Mouse (Mus musculus) ovary, postnatal 14 days (tissue): ENCODE measurements around the gene Tapt1.

ENCODE experiments used
- DNase-seq: peaks from one replicate; pipeline ENCODE4 v3.0.0; 2022; ENCODE audit warnings: low spot score

The Tapt1 gene

DNA sequence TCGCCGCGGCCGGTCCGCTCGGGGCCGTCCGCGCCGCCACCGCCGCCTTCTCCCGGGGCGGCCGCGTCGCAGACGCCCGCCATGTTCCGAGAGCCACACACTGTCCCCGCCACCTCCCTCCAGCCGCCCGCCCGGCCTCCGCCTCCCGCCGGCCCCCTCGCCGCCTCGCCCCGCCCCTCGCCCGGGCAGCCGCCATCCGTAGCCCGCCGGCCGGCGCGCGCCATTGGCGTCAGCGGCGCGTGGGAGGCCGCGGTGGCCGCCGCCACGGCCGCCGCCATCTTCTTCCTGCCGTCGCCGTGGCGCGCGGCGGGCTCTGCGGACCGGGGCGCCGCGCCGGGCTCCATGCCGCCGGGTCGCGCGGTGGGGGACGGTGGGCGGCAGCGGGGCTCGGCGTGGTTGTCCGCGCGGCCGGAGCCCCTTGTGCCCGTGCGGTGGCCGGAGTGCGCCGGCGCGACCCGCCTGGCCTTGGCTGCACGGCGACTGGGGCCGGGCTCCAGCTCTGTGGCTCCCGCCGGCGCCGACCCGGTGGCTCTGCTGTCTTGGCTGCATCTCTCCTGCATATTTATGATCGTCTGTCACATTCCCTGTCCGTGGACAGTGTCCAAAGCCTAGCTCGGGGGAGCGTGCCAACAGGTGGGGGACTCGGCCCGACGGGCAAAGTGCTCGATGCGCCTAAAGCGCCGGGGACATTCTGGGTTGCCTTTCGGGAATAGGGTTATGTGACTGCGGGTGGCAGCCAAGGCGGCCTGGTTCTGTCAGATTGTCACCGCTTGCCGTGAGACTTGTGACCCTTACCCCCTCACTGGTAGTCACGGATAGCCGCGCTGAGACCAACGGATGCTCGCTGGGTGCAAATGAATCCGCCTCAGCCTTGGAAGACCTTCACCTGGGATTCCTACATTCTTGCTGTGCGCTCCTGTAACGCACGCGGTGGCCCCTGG is at the start of gene Tapt1:
Gene Tapt1, minus strand, starts transcription at position 106 of the 941 bp plus-strand sequence.
- peak; percentile 81 for DNase-seq

DNA sequence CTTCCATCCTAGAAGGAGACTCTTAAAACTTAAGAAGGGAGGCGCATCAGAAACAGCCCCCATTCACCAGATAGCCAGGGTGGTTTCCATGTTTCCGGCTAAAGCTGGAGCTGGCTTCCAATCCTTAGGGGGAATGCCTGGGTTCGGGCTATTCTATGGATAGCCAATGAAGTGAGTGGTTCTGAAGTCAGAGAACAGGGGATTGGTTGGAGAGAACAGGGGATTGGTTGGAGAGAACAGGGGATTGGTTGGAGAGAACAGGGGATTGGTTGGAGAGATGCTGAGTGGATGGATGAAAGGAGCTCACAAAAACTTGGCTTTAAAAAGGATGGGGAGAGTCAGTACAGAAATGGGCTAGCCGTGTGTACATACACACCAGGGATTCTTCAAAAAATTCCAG is 45.1 kb upstream of the Tapt1 start:
- DNase-seq: no peak

DNA sequence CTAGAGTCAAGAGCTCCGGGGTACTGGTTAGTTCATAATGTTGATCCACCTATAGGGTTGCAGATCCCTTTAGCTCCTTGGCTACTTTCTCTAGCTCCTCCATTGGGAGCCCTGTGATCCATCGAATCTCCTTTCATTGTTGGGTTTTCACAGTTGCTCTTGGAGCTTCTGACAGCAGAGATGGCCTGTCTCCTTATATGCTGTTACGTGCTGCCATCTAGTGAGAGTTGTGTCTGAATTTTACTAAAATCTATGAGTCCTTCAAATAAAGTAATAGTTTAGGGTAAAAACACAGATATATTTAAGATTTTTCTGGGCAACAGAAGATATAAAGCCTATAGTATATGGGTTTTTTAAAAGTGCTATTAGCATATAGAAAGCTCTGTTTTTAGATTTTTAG is 42.1 kb upstream of the Tapt1 start:
- peak; percentile 10 for DNase-seq

DNA sequence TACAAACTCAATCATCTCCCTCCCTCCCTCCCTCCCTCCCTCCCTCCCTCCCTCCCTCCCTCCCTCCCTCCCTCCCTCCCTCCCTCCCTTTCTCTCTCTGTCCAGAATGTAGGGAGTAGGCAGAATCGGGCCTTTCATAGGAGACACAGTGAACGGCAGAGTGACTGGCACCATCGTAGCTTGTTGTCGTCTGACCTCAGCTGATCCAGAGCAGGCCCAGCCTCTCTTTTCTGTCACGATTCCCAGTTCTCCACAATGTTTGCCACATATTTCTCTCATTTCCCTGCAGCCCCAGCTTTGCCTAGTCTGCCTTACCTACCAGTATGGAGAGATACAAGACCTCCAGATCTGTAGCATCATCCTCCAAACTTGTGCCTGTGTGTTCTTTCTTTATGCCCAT is 35.3 kb upstream of the Tapt1 start:
- DNase-seq: no peak

DNA sequence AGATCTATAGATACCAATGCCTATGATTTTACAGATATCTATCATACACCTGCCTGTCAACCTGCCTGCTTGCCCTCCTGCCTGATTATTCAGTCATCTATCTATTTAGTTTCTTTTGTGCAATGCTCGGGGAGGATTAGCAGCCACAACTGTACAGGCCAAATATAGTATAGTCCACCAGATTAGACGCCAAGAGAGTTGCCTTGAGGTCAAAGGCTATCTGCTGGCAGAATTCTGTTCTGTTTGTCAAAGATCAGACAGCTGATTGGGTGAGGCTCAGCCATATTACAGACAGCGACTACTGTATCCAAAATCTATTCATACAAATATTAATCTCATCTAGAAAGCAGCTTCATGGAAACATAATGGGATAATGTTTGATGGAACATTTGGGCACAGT is 34.7 kb upstream of the Tapt1 start:
- DNase-seq: no peak

DNA sequence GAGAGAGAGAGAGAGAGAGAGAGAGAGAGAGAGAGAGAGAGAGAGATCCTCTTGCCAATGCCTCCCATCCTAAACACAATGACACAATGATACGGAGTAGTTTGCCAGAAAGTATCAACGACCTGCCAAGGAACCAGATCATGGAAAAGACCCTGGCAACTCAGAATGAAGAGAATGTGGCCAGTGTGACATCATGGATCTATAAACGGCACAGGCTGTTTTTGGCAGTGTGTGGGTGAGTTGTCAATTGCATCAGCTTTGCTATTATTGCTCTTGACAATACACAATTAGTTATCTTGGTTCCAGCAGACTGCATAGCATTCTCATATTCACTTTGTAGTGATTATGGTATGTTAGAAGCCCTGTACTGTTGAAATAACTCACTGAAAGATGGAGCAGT is 33.3 kb upstream of the Tapt1 start:
- DNase-seq: no peak

DNA sequence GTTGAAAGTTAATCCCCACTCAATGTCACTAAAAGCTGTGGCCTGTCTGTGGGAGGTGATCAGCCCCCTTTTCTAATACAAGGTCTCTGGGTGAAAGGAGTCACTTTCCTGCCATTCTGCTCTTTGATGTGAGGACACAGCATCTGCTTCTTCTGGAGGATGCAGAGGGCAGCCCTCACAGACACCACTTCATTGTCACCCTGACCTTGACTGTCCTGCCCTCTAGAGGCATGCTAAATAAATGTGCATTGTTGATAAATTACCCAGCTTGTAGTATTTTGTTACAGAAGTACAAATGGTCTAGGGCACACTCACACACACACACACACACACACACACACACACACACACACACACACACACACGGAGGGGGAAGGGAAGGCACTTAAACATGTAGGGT is 31.7 kb upstream of the Tapt1 start:
- no peak for DNase-seq

DNA sequence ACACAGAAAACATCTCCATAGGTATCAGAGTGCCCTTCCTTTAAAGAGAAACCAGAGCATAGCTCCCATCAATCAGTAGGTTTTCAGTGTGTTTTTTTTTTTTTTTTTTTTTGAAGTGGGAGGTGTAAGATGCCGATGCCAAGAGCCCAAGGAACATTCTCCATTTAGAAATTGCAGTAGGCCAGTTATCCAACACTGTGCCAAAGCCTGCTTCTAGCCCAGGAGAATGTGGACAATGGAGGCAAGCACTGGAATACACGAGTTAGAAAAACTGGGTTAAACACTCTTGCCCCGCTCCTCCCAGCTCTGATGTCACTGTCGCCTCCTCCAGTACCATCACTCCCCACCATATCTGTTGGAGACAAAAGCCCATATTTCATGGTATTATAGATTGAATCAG is 31.0 kb upstream of the Tapt1 start:
- no peak for DNase-seq

DNA sequence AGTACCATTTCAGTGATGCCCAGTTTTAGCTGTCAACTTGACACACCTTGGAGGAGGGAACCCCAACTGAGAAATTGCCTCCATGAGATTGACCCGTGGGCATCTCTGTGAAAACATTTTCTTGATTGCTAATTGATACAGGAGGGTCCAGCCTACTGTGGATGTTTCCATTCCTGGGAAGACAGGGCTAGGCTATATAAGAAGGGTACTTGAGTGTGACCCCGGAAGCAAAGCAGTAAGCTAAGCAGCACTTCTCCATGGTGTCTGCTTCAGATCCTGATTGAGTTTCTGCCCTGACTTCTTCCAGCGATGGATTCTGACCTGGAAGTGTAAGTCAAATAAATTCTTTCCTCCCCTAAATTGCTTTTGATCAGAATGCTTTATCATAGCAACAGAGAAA is 30.1 kb upstream of the Tapt1 start:
- no peak for DNase-seq

DNA sequence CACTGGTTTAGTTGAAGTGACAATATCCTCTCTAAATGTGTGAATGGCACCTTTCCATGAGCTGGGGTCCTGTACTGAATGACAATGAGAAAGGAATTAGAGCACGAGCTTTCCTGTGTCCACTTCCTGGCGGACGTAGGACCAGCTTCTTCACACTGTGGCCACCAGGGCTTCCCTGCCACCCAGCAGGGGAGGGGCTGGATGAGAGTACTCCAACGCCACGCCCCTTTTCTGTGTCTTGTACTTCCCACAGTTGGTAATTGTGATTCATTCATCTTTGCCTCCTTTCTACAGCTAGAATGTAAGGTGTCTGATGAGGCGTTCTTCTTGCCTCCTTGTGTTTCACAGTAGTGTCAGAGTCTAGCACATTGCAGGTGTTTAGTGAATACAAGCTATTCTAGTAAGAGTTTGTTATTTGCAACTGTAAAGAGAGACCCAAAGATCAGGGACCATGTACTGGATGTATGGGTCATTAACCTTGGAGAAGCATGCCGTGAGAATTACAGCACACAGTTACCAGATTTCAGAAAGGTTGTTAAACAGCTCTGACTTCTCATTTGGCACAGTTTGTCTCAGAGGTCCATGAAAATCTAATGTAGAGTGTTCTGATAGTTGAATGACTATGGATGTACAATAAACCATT is 29.5 kb upstream of the Tapt1 start:
- no peak for DNase-seq

DNA sequence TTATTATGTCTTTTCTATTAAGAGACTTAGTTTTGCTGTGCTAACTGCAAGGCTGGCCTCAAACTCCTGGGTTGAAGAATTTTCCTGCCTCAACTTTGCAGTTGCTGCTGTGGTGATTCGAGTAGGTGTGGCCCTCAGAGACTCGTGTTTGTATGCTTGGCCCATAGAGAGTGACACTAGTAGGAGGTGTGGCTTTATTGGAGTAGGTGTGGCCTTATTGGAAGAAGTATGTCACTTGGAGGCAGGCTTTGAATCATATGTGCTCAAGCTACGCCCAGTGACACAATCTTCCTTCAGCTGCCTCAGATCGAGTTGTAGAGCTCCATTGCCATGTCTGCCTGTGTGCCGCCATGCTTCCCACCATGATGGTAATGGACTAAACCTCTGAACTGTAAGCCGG is 27.0 kb upstream of the Tapt1 start:
- no peak for DNase-seq

DNA sequence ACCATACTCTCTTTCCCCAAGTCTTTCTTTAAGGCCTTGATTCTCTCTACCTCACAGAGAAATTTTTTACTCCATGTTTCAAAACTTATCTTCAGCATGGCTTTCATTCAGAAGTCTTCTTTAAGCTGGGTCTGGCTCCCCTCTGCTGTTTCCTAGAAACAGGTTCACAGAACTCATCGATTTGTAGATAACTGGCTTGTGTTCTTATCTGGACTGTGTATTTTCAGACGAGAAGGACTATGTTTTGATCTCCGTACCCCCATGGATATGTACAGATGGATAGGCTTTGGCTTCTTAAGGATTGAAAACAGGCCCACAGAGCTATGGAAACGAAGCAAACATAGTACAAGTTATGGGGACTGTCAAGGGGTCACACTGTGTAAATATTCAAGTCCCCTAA is 26.0 kb upstream of the Tapt1 start:
- no peak for DNase-seq

DNA sequence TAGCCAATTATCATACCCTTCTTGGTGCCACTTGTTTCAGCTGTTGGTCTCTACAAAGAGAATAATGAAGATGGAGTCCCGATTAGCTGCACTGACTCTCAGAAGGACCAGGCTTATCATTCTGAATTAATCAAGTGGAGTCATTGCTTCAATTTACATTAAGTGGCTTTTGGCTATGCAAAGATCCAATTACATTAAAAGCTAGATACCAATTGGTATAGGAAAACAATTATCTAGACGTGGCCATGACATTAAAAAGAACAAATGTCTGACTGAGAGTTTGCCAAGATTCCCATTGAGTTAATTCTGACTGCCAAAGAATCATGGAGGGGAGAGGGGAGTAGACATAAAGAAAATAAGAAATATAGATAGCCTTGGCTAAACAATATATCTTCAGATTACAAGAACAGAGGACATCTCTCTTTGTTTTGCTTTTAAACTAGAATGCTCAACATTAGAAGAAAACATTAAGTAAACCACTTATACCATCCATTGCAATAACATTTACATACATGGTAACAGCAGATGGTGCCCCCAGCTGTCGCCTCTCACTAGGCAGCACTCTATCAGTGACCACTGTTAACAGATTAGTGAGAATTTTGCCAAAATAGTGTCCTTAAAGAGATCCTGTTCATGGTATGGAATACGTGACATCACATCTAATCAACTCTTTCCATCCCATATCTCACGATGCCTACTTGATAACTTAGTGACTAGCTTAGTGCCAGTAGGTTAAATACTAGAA is 24.0 kb upstream of the Tapt1 start:
- DNase-seq: no peak

DNA sequence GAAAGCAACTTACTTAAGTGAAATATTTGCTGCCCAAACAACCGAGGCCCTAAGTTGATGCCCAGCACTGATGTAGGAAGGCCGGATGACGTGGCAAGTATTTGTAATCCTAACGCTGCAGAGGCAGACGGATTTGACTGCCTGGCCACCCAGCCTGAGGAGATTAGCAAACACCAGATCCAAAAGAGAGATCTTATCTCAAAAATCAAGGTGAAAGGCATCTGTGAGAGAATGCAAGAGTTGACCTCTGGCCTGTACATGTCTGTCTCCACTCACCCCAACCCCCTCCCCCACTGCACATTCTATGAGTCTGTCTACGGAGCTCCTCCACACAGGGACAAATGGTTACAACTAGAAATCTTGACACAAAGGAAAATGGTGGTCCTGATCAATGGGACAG is 22.9 kb upstream of the Tapt1 start:
- no peak for DNase-seq

DNA sequence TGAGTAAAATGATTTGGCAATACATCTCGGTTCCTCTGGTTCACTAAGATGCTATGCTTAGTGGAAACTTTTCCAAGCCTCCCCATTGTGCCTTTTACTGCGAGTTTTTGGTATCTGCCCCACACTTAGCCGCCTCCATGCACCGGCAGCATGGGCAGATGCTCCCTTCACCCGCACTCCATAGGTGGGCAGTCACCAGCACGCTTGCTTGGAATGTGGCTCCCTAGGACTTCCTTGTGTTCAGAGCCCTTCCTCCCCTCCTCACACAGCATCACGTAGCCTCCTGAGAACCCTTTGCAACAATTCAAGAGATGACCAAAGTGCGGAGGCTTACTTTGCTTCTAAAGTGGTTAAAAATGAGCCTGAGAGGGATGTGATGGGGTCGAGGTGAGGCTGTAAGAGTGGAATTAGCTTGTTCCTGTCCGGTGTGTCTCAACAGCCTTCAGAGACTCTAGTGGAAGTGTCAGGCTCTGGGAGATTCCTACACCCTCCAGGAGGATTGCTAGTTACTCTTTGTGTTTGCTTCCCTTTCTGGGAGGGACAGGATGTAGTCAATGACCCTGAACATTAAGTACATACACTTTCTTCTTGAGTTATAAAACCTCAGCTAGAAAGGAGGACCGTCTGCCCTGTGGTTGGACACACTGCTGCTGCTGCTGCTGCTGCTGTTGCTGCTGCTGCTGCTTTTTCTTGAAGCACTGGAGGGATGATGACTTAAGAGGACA is 20.2 kb upstream of the Tapt1 start:
- DNase-seq: no peak

DNA sequence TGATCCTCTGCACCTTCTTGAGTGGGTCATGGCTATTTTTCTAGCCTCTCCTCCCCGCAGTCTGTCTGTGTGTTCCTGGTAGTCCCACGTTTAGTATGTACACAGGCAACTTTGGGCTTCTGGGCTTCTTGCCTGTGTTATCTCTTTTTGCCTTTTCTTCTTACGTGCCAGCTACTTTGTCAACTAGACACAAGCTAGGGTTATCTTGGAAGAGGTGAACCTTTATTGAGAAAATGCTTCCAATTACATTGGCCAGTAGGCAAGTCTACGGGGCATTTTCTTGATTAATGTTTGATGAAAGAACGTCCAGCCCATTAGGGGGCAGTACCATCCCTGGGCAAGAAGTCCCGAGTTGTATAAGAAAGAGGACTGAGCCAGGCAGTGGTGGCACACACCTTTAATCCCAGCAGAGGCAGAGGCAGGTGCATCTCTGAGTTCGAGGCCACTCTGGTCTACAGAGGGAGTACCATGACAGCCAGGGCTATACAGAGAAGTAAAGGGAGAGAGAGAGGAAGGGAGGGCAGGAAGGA is 18.5 kb upstream of the Tapt1 start:
- no peak for DNase-seq

DNA sequence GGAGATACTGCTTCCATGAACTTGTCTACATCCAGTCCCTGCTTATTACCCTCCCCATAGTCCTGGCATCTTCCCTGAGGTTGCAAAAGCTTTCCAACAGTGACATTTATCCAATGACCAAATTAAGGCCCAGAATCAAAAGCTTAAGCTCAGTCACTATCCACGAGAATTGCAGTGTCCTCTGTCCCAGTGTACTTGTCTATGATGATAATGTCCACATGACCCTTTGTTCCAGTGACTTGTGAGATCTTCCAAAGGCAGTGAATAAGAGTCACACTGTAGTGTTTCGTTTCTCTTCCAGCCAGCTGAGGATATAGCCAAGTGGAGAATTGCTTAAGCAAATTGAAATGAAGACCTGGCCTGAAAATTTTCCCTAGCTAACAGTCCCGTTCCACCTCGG is 16.4 kb upstream of the Tapt1 start:
- no peak for DNase-seq

DNA sequence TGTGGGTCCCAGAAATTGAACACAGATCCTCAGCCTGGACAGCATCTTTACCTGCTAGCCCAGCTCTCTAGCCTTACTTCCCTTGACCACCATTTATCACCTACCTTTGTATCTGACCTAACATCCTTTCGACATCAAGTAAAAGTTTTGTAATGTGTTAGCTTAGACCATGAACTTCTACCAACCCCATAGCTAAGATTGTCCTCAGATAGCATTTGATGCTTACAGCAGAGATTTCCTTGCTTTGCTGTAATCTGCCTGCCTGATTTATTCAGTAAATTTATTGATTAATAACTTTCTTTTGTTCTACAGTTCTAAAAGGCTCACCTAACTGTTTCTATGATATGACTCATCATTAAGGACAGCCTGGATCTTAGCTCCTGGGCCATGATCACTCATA is 15.3 kb upstream of the Tapt1 start:
- DNase-seq: no peak

DNA sequence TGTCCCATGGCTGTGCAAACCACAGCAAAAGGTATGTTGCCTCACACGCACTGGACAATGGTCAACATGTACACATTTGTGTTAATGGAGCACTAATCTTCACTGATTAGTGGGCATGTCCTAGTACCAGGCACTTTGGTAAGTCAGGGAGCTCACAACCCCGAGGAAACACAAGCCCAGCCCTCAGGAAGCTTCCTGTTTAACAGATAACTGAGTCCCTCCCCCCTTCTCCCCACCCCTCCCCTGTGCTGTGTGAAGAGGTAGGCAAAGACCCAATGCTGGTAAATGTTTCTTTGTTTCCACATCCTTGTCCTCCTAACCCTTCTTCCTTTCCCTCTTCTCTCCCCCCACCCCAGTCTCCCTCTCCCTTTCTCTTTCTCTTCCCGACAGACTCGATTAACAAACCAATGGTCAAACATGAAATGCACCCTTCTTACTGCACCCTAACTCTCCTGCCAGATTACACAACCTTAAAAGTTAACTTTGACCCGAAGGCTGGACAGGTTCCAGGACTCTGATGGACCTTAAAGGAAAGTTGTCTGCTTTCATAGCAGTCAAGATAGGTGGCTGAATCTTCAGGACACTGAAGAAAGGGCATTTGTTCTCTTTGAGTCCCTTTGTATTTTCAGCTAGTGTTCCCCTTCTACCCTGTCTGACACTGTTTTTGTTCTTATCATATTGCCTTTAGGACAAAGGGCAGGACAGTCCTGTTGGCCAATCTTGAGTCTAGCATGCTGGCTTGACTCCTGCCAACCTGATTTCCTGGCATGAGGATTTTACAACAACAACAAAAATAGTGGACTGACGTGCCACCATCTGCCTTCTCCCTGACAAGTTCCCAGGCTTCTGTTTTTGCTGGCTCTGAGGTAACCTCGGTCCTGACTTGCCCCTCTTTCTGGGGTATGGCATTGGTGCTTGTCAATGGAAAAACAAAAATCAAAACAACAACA is 13.0 kb upstream of the Tapt1 start:
- no peak for DNase-seq

DNA sequence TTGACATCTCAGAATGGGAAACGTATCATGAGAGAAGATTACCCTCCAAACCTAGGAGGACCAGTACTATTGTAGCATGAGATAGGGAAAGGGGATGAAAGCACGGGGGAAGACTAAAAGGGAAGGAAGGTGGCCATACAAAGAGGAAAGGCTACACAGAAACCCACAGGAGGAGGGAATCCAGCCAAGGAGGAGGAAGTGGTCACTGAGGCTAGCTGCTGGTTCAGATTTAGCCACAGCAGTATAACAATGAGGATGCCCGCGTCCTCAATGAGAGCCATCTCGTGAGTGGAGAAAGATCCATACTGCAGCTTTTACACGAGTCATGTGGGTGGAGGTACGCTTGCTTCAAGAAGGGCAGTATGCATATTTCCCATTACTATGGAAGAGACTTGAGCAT is 11.8 kb upstream of the Tapt1 start:
- DNase-seq: no peak

DNA sequence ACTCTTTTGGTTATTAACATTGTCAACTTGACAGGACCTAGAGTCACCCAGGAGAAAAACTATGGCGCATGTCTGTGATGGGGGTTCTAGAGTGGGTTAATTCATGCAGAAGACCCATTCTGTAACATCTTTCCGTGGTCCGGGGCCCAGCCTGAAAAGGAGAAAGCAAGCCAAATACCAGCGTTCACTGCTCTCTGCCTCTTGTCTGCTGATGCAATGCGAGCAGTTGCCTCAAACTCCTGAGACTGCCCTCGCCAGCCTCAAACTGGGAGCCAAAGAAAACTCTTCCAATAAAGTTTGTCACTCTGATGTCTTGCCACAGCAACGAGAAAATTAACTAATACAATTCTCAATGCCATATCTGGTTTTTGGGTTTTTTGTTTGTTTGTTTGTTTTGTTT is 8.2 kb upstream of the Tapt1 start:
- no peak for DNase-seq
